Mouse (Mus musculus) stomach, postnatal 0 days (tissue): ENCODE data around the gene Tmem121b. TPM values are rescaled to one million over a fixed set of nuclear protein-coding genes. Genes with fewer than 3 reads are reported as not detected.

Experiments used
- ATAC-seq: fragments of 200-750 bp; cut with Nextera tagmentation; 2 replicates; pipeline ENCODE4 v1.8.0; 2017; ENCODE audit not compliant: low FRiP score, low TSS enrichment
- DNase-seq: peaks from one replicate; pipeline ENCODE4 v3.0.0-alpha.2; 2016; ENCODE audit warnings: low spot score
- H3K27ac ChIP-seq: fragments of 300-500 bp; sonication (generic); replicated peaks from 2 replicates; pipeline ENCODE4 v1.5.1; 2014; ENCODE audit warnings: mild to moderate bottlenecking, control low read depth
- H3K27me3 ChIP-seq: fragments of 300-500 bp; sonication (generic); 2 replicates; pipeline ENCODE4 v1.6.1; 2014; ENCODE audit warnings: low read length; ENCODE audit not compliant: control insufficient read depth, insufficient read depth
- H3K36me3 ChIP-seq: fragments of 300-500 bp; sonication (generic); 2 replicates; pipeline ENCODE4 v1.6.1; 2014; ENCODE audit warnings: low read length, mixed read lengths; ENCODE audit not compliant: control insufficient read depth, insufficient read depth
- H3K4me1 ChIP-seq: fragments of 300-500 bp; sonication (generic); replicated peaks from 2 replicates; pipeline ENCODE4 v1.6.1; 2014; ENCODE audit warnings: antibody characterized with exemption; ENCODE audit not compliant: control insufficient read depth, insufficient read depth
- H3K4me2 ChIP-seq: fragments of 300-500 bp; sonication (generic); replicated peaks from 2 replicates; pipeline ENCODE4 v1.6.1; 2014; ENCODE audit warnings: low read depth, mild to moderate bottlenecking, control low read depth, moderate library complexity
- H3K4me3 ChIP-seq: fragments of 300-500 bp; sonication (generic); 2 replicates; pipeline ENCODE4 v1.5.1; 2014; ENCODE audit warnings: low read depth, low read length, control low read depth
- H3K9ac ChIP-seq: fragments of 300-500 bp; sonication (generic); 2 replicates; pipeline ENCODE4 v1.6.1; 2014; ENCODE audit warnings: mild to moderate bottlenecking, low read length, control low read depth, mixed read lengths
- H3K9me3 ChIP-seq: fragments of 300-500 bp; sonication (generic); 2 replicates; pipeline ENCODE4 v1.6.1; 2016; ENCODE audit warnings: low read length; ENCODE audit not compliant: control insufficient read depth
- CTCF ChIP-seq: IDR thresholded peaks from 2 replicates; pipeline ENCODE4 v1.5.1; 2016; ENCODE audit warnings: antibody characterized with exemption, low read depth, mild to moderate bottlenecking, moderate library complexity
- EP300 ChIP-seq: optimal IDR thresholded peaks from 2 replicates; pipeline ENCODE3; 2016; ENCODE audit warnings: antibody characterized with exemption
- WGBS: fragments of 180-500 bp; shearing (Covaris S2); extraction: QIAGEN DNeasy Blood & Tissue Kit; methylation state at CpG from one replicate; pipeline ENCODE4 v1.1.7; 2014; 5-methylcytosine and 5-hydroxymethylcytosine counted together
- polyA plus RNA-seq: library from polyadenylated mRNA; unstranded; fragments of >200 nt; fragmentation: Nextera tagmentation; extraction: Ambion mirVana; gene quantifications from 2 replicates; pipeline ENCODE4 v1.2.1, GENCODE M21; 2015

The Tmem121b gene
- polyA plus RNA-seq, 1 experiment from 2014 or later: 0.02 TPM

- Histone ChIP-seq H3K36me3 (no peaks in the 10 kb centered on the region), H3K9ac (no peak overlapping the region), H3K4me1 (no peaks in the 10 kb centered on the region), H3K27ac (no peak overlapping the region), H3K4me2 (no peak overlapping the region), H3K4me3 (no peak overlapping the region), H3K27me3 (peaks cover 7% of the 10 kb centered on the region), H3K9me3 (no peaks in the 10 kb centered on the region)
- no peak for TF ChIP-seq EP300
- TF ChIP-seq CTCF: no peak
- 66% methylated on average over 7 of the region's 7 CpGs for WGBS
- no peak for ATAC-seq
- no peak for DNase-seq
Observed at GRCm38 (mm10) chr6:120491064-120491463, 2.5 kb downstream of the Tmem121b start.

GRCm38 (mm10) chr6:120489461-120489860 lies 4.1 kb downstream of the Tmem121b start:
- TF ChIP-seq EP300 (no peak), CTCF (no peak)
- Histone ChIP-seq H3K36me3 (no peaks in the 10 kb centered on the region), H3K9me3 (no peaks in the 10 kb centered on the region), H3K4me1 (no peaks in the 10 kb centered on the region), H3K9ac (no peak overlapping the region), H3K4me2 (no peak overlapping the region), H3K4me3 (no peak overlapping the region), H3K27ac (no peak overlapping the region), H3K27me3 (peaks cover 7% of the 10 kb centered on the region)
- no peak for DNase-seq
- no peak for ATAC-seq
- 58% methylated on average over 2 of the region's 2 CpGs for WGBS

GRCm38 (mm10) chr6:120488647-120489046 lies 5.0 kb downstream of the Tmem121b start:
- no peak overlapping the region for H3K9ac ChIP-seq
- DNase-seq: no peak
- peaks cover 7% of the 10 kb centered on the region for H3K27me3 ChIP-seq
- TF ChIP-seq EP300 (no peak), CTCF (no peak)
- WGBS: 58% methylated on average over 3 of the region's 3 CpGs
- H3K4me3 ChIP-seq: no peak overlapping the region
- H3K4me2 ChIP-seq: no peak overlapping the region
- no peak for ATAC-seq
- no peaks in the 10 kb centered on the region for H3K36me3 ChIP-seq
- no peaks in the 10 kb centered on the region for H3K9me3 ChIP-seq
- H3K27ac ChIP-seq: no peak overlapping the region
- H3K4me1 ChIP-seq: no peaks in the 10 kb centered on the region

DNA sequence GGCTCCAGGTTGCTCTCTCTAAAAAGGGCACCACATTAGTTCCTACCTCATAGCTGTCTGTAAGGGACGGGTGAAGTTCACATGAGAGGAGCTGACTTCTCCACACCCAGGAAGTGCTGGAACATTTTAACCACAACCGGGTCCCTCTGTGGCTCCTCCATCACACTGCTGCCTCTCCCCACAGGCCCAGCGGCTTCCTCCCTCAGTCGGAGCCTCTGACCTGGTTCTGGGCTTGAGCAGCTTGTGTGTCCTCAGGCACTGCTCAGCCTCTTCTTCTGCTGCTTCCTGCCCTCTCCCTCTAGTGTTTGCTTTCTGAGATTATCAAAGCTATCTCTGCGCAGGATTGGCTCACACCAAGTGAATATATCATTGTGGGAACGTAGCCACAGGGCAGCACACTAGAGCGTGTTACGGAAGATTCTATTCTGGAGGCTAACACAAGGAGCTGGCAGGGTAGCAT lies 7.5 kb downstream of the Tmem121b start:
- TF ChIP-seq CTCF (0 out of 2 replicates have a peak, but pooled peaks have one; percentile 14), EP300 (no peak)
- Histone ChIP-seq H3K9me3 (no peaks in the 10 kb centered on the region), H3K27me3 (no peaks in the 10 kb centered on the region), H3K4me1 (no peaks in the 10 kb centered on the region), H3K36me3 (no peaks in the 10 kb centered on the region), H3K4me3 (no peak overlapping the region), H3K27ac (no peak overlapping the region), H3K9ac (no peak overlapping the region), H3K4me2 (no peak overlapping the region)
- DNase-seq (no peak), ATAC-seq (no peak)
- 54% methylated on average over 8 of the region's 8 CpGs for WGBS

DNA sequence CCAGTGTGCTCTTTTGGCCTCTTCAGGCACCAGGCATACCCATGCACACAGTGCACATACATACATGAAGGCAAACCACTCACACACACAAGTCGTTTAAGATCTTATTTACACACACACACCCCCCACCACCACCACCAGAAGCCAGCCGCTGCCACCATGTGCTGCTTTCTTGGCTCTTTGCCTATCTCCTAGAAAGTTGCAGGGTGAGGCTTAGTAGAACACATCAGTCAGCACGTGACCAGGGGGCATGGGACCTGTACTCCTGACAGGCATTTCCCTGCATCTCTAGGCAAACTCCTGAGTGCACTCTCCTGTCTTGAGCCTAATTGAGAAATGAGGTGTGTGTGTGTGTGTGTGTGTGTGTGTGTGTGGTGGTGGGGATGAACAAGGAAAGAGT lies 8.6 kb downstream of the Tmem121b start:
- H3K4me1 ChIP-seq: no peaks in the 10 kb centered on the region
- 41% methylated on average over 3 of the region's 3 CpGs for WGBS
- peak; percentile 56; the same call in 1 of the 2 replicates for ATAC-seq
- TF ChIP-seq CTCF: no peak
- TF ChIP-seq EP300: no peak
- no peak overlapping the region for H3K4me2 ChIP-seq
- H3K9me3 ChIP-seq: no peaks in the 10 kb centered on the region
- H3K36me3 ChIP-seq: no peaks in the 10 kb centered on the region
- peak; percentile 62 for DNase-seq
- H3K4me3 ChIP-seq: no peak overlapping the region
- no peak overlapping the region for H3K9ac ChIP-seq
- no peak overlapping the region for H3K27ac ChIP-seq
- no peaks in the 10 kb centered on the region for H3K27me3 ChIP-seq

DNA sequence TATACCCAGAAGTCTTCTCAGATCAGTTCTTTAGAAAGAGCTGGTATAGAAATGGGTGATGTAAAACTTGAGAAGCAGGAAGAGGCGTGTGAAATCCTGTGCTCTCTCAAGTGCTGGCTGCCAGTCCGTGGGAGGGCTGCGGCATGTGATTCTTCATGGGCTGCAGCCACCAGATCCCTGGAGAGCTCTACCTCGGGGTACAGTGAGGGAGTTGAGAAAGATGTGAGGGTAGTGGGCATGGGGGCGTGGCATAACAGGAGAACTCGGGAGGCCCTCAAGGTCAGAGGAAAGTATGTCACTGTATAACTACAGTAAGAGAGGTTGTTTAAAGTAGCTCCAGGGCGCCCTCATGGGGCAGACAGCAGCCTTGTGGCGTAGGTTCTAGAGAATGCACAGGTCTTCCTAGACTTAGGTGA lies 10.4 kb downstream of the Tmem121b start:
- no peaks in the 10 kb centered on the region for H3K27me3 ChIP-seq
- WGBS: 31% methylated on average over 8 of the region's 8 CpGs
- no peaks in the 10 kb centered on the region for H3K9me3 ChIP-seq
- no peak overlapping the region for H3K27ac ChIP-seq
- no peaks in the 10 kb centered on the region; the same call in 1 of the 2 replicates for H3K36me3 ChIP-seq
- no peak overlapping the region for H3K4me3 ChIP-seq
- no peaks in the 10 kb centered on the region for H3K4me1 ChIP-seq
- no peak for TF ChIP-seq EP300
- peak; percentile 66 for TF ChIP-seq CTCF
- no peak overlapping the region for H3K9ac ChIP-seq
- DNase-seq: peak; percentile 67
- ATAC-seq: peak; percentile 36; the same call in 1 of the 2 replicates
- H3K4me2 ChIP-seq: 0 out of 2 replicates have a peak overlapping the region, but pooled peaks have one; percentile 20
